Mouse (Mus musculus) neural tube, embryonic 15.5 days (tissue): Measurements from ENCODE around the gene Depdc5. TPM values are rescaled to one million over a fixed set of nuclear protein-coding genes. Genes with fewer than 3 reads are reported as not detected.

Experiments used
- ATAC-seq: fragments of 200-750 bp; cut with Nextera tagmentation; 2 replicates; pipeline ENCODE4 v1.8.0; 2017; ENCODE audit warnings: mild to moderate bottlenecking, moderate TSS enrichment, moderate library complexity; ENCODE audit not compliant: low FRiP score
- H3K27ac ChIP-seq: fragments of 300-500 bp; sonication (generic); replicated peaks from 2 replicates; pipeline ENCODE4 v1.5.1; 2015; ENCODE audit warnings: mild to moderate bottlenecking, inconsistent platforms
- H3K27me3 ChIP-seq: fragments of 300-500 bp; sonication (generic); replicated peaks from 2 replicates; pipeline ENCODE4 v1.6.1; 2015; ENCODE audit warnings: inconsistent platforms
- H3K36me3 ChIP-seq: fragments of 300-500 bp; sonication (generic); 2 replicates; pipeline ENCODE4 v1.6.1; 2015; ENCODE audit warnings: inconsistent platforms
- H3K4me1 ChIP-seq: fragments of 300-500 bp; sonication (generic); 2 replicates; pipeline ENCODE4 v1.6.1; 2015; ENCODE audit warnings: inconsistent platforms
- H3K4me2 ChIP-seq: fragments of 300-500 bp; sonication (generic); 2 replicates; pipeline ENCODE4 v1.6.1; 2015; ENCODE audit warnings: inconsistent platforms, mild to moderate bottlenecking, moderate library complexity
- H3K4me3 ChIP-seq: fragments of 300-500 bp; sonication (generic); replicated peaks from 2 replicates; pipeline ENCODE4 v1.5.1; 2015; ENCODE audit warnings: mild to moderate bottlenecking, inconsistent platforms
- H3K9ac ChIP-seq: fragments of 300-500 bp; sonication (generic); replicated peaks from 2 replicates; pipeline ENCODE4 v1.6.1; 2015; ENCODE audit warnings: mild to moderate bottlenecking, inconsistent platforms
- H3K9me3 ChIP-seq: fragments of 300-500 bp; sonication (generic); replicated peaks from 2 replicates; pipeline ENCODE4 v1.6.1; 2016; ENCODE audit warnings: inconsistent platforms
- WGBS: fragments of 180-500 bp; shearing (Covaris S2); methylation state at CpG from one replicate; pipeline ENCODE4 v1.1.7; 2015; ENCODE audit warnings: mixed read lengths; 5-methylcytosine and 5-hydroxymethylcytosine counted together
- polyA plus RNA-seq: library from polyadenylated mRNA; unstranded; fragments of >200 nt; fragmentation: Nextera tagmentation; extraction: Ambion mirVana; gene quantifications from 2 replicates; pipeline ENCODE4 v1.2.1, GENCODE M21; 2015

Gene Depdc5
- polyA plus RNA-seq, 1 experiment from 2014 or later, result 24.9 TPM

DNA sequence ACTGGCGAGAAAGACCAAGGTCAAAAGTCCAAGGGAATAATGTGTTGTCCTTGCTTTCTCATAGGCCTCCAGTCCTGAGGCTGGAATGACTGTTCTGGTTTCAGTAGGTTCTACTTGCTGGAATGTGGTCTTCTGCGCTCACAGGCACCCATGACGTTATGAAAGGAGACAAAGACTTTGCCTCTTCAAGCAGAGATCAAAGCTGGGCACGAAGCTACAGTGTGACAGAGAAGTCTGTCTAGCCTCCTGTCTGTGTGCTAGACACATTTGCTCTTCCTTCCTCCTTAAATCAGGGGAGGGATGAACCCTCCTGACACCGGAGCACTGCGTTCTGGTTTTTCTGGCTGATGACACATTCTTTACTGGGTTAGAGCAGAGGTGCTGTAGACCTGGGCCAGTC lies 140.0 kb downstream of the Depdc5 start:
- Histone ChIP-seq H3K9ac (no peak overlapping the region), H3K27me3 (no peaks in the 10 kb centered on the region), H3K36me3 (no peaks in the 10 kb centered on the region), H3K4me2 (no peak overlapping the region), H3K4me3 (no peak overlapping the region), H3K9me3 (no peaks in the 10 kb centered on the region), H3K4me1 (peaks cover 23% of the 10 kb centered on the region), H3K27ac (no peak overlapping the region)
- no peak for ATAC-seq
- WGBS, result 75% methylated on average over 6 of the region's 6 CpGs

DNA sequence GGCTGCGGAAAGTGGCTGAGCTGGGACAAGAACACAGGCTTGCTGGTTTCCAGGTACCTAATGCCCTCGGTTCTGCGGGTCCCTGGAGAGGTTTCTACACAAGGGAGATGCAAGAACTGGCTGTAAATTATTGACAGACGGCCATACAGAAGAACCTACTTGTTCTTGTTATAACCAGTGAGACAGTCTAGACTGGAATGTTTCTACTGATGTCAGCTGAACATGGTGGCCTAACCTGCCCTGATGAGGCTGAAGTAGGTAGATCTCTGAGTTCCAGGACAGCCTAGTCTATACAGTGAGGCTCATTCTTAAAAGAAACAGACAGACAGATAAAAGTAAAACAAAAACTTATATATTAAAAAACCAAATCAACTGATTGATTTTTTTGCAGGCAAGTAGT lies 140.6 kb downstream of the Depdc5 start:
- Histone ChIP-seq H3K27ac (no peak overlapping the region), H3K9ac (no peak overlapping the region), H3K9me3 (no peaks in the 10 kb centered on the region), H3K4me1 (peaks cover 23% of the 10 kb centered on the region), H3K4me2 (no peak overlapping the region), H3K4me3 (no peak overlapping the region), H3K36me3 (no peaks in the 10 kb centered on the region), H3K27me3 (no peaks in the 10 kb centered on the region)
- no peak for ATAC-seq
- 65% methylated on average over 4 of the region's 4 CpGs for WGBS

DNA sequence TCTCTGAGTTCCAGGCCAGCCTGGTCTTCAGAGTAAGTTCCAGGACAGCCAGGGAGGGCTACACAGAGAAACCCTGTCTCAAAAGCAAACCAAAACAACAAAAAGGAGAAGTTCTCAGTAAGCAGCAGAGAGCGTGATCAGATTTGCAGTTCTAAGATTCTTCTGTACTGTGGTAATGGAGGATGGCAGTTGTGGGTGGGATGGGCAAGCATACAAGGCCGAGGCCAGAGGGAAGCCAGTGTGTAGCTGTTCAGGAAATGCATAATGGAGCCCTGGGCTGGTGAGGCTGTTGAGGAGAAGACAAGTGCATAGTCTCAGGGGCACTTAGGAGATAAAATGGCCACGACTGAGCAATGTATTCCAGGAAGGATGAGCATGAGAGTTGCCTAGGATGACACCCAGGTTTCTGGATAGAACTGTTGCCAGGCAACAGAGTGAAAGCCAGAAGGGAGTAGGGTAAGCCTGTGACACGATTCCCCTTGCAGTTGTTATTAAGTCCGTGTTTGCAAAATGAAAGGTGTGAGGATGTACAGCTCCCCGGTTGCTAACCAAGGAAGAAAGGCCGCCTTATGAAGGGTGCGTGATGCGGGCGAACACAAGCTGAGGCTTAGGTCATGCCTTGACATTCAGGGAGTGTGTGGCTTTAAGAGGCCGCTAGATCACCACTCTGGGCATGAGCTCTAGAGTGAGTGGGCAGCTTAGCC lies 142.1 kb downstream of the Depdc5 start:
- no peak overlapping the region for H3K4me3 ChIP-seq
- no peaks in the 10 kb centered on the region for H3K9me3 ChIP-seq
- no peak overlapping the region for H3K9ac ChIP-seq
- no peaks in the 10 kb centered on the region for H3K36me3 ChIP-seq
- H3K27ac ChIP-seq, result peak overlapping the region; percentile 74
- ATAC-seq, result peak; percentile 56
- WGBS, result 53% methylated on average over 11 of the region's 11 CpGs
- H3K27me3 ChIP-seq, result no peaks in the 10 kb centered on the region
- H3K4me1 ChIP-seq, result peaks cover 32% of the 10 kb centered on the region
- no peak overlapping the region for H3K4me2 ChIP-seq

DNA sequence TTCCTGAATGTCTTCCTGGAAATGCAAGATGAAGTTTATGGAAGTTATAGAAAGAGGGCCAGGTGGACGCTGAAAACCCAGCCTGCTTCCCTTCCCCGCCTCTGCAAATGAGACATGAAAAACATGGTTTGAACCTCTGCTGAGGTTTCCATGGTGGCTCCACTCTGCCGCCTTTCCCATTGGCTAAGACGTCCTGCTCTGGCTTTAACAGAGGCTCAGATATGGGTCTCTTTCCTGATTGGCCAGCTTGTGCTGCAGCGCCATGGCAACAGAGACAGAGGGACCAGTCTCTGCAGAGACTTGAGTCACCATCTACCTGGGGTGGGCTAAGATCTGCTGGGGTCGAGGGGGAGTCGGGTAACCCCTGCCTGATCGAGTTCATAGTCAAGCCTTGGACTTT lies 143.2 kb downstream of the Depdc5 start:
- Histone ChIP-seq H3K9ac (no peak overlapping the region), H3K9me3 (no peaks in the 10 kb centered on the region), H3K4me3 (no peak overlapping the region), H3K36me3 (no peaks in the 10 kb centered on the region), H3K4me2 (0 out of 2 replicates have a peak overlapping the region, but pooled peaks have one; percentile 5), H3K27me3 (no peaks in the 10 kb centered on the region), H3K27ac (peak overlapping the region; percentile 74), H3K4me1 (peaks cover 43% of the 10 kb centered on the region)
- peak; percentile 79 for ATAC-seq
- 28% methylated on average over 8 of the region's 8 CpGs for WGBS

- ATAC-seq, result no peak
- H3K27ac ChIP-seq, result peak overlapping the region; percentile 74
- no peaks in the 10 kb centered on the region for H3K36me3 ChIP-seq
- WGBS, result 50% methylated on average over 4 of the region's 4 CpGs
- no peak overlapping the region for H3K4me2 ChIP-seq
- no peaks in the 10 kb centered on the region for H3K9me3 ChIP-seq
- H3K9ac ChIP-seq, result no peak overlapping the region
- H3K4me3 ChIP-seq, result no peak overlapping the region
- H3K27me3 ChIP-seq, result no peaks in the 10 kb centered on the region
- peaks cover 45% of the 10 kb centered on the region for H3K4me1 ChIP-seq
Measured at GRCm38 (mm10) chr5:33007371-33007770, 143.9 kb downstream of the Depdc5 start.

- Histone ChIP-seq H3K9ac (no peak overlapping the region), H3K9me3 (no peaks in the 10 kb centered on the region), H3K27me3 (no peaks in the 10 kb centered on the region), H3K4me2 (no peak overlapping the region), H3K4me3 (no peak overlapping the region), H3K36me3 (no peaks in the 10 kb centered on the region), H3K4me1 (peaks cover 45% of the 10 kb centered on the region), H3K27ac (no peak overlapping the region)
- no peak for ATAC-seq
- 76% methylated on average over 2 of the region's 2 CpGs for WGBS
Measured at GRCm38 (mm10) chr5:33009301-33009700, 145.8 kb downstream of the Depdc5 start.

DNA sequence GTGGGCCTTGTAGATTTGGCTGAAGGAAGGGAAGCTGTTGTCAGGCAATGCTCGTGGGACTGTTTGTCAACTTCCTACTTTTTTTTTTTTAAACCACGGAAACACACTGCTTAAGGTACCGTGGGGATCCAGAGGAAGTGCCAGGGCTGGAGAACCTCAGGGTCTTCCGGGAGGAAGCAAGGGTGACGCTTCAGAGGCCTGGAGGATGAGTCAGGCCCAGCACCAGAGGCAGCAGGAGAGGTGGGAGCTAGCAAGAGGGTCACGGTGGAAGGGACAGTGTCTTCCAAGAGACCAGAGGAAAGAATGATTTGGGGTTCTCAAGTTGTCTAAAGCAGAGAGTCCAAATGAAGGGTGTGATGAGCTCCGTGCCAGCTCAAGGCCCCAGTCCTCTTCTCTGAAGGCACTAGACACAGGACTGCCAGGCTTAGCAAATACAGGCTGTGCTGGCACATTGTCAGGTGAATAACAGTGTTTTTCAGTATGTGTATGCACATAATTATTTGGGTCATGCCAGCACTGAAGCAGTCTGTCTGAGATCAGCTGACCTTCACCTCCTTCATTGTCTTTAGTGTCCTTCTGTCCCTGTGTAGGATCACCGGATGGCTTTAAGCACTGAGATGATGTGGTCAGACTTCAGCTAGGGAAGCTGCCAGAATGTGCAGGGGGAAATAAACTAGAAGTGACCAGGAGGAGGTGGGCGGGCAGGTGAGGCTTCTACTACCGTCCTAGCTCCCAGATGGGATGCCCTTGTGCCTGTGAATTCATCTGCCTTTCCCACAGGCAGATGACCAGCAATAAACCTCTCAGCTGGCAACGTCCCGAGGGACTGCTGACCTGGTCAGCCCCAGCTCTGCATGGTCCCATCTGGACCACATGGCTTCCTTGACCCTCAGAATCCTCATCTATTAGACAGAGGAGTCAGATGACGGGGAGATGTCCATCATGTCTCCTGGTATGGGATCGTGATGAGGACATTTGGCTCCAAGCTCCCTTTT lies 146.6 kb downstream of the Depdc5 start:
- Histone ChIP-seq H3K27ac (peak overlapping the region; percentile 88), H3K4me3 (no peak overlapping the region), H3K4me2 (no peak overlapping the region), H3K4me1 (peaks cover 44% of the 10 kb centered on the region), H3K9ac (no peak overlapping the region), H3K27me3 (no peaks in the 10 kb centered on the region), H3K9me3 (no peaks in the 10 kb centered on the region), H3K36me3 (no peaks in the 10 kb centered on the region)
- ATAC-seq, result no peak
- WGBS, result 75% methylated on average over 14 of the region's 14 CpGs

GRCm38 (mm10) chr5:33011132-33012106 lies 147.9 kb downstream of the Depdc5 start:
- no peaks in the 10 kb centered on the region for H3K36me3 ChIP-seq
- H3K27me3 ChIP-seq, result no peaks in the 10 kb centered on the region
- H3K9ac ChIP-seq, result no peak overlapping the region
- H3K4me2 ChIP-seq, result peak overlapping the region; percentile 27
- H3K27ac ChIP-seq, result peak overlapping the region; percentile 88
- peaks cover 31% of the 10 kb centered on the region for H3K4me1 ChIP-seq
- 31% methylated on average over 15 of the region's 15 CpGs for WGBS
- no peak overlapping the region for H3K4me3 ChIP-seq
- no peaks in the 10 kb centered on the region for H3K9me3 ChIP-seq
- ATAC-seq, result peak; percentile 73

DNA sequence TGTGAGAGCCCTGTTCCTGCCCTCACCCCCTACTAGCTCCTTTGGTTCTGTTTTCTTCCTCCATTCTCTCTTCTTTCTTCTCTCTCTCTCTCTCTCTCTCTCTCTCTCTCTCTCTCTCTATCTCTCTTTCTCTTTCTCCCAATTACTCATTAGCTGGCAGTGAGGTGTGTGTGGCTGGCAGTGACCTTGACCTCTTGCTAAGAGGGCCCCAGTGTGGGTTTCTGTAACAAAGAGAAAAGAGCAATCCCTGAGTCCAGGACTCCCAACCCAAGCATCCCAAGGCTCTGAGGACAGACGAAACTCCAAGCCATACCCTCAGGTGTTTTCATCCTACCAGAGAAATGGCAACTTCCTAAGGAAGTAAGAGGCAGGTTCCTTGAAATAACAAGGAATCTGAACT lies 150.6 kb downstream of the Depdc5 start:
- Histone ChIP-seq H3K4me1 (peaks cover 29% of the 10 kb centered on the region), H3K4me2 (no peak overlapping the region), H3K9ac (no peak overlapping the region), H3K4me3 (no peak overlapping the region), H3K27ac (no peak overlapping the region), H3K9me3 (no peaks in the 10 kb centered on the region), H3K27me3 (no peaks in the 10 kb centered on the region), H3K36me3 (no peaks in the 10 kb centered on the region)
- WGBS, result 79% methylated on average over 1 of the region's 1 CpGs
- no peak for ATAC-seq

DNA sequence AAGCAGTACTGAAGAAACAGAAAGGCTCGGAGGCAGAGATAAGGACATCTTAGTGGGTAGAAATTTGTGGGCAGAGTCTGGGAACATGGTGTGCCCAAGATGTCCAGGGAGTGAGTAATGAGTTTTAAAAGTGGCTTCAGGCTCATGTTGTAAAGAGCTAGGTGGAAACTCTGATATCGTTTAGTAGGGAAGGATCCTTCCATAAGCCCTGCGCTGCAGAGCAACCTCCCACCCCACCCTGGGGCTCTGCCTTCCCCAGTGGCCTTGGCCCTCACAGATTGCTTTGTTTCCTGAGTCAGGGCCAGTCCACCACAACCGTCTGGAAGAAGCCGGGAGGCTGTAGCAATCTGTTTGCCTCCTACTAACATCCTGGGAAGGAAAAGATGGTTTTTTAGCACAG lies 152.1 kb downstream of the Depdc5 start:
- no peaks in the 10 kb centered on the region for H3K36me3 ChIP-seq
- H3K4me1 ChIP-seq, result peaks cover 31% of the 10 kb centered on the region
- no peak overlapping the region for H3K4me2 ChIP-seq
- no peak overlapping the region for H3K9ac ChIP-seq
- H3K27me3 ChIP-seq, result no peaks in the 10 kb centered on the region
- H3K4me3 ChIP-seq, result no peak overlapping the region
- no peak overlapping the region for H3K27ac ChIP-seq
- 82% methylated on average over 5 of the region's 5 CpGs for WGBS
- H3K9me3 ChIP-seq, result no peaks in the 10 kb centered on the region
- no peak for ATAC-seq

DNA sequence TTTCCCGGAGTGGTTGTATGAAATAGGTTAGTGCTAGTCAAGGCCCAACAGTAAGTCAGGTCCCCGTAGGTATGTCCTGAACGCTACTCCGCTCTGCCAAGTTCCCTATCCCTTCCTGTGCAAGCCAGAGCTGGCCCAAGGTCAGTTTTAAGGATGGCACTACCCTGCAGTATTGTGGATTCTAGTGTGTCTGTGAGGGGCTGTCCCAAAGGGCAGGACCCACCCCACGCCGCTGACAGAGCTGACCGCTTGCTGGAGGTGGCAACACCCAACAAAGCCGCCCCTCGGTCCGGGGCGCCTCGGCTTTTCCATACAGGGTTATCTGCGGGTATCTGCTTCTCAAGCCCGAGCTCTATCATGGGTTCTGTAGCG lies 154.7 kb downstream of the Depdc5 start:
- H3K9me3 ChIP-seq, result no peaks in the 10 kb centered on the region
- peaks cover 42% of the 10 kb centered on the region for H3K4me1 ChIP-seq
- H3K36me3 ChIP-seq, result 0 out of 2 replicates have a peak, but pooled peaks cover 3% of the 10 kb centered on the region
- H3K4me3 ChIP-seq, result peak overlapping the region; percentile 72
- H3K9ac ChIP-seq, result peak overlapping the region; percentile 79
- H3K27me3 ChIP-seq, result no peaks in the 10 kb centered on the region
- H3K27ac ChIP-seq, result peak overlapping the region; percentile 99
- H3K4me2 ChIP-seq, result peak overlapping the region; percentile 68
- WGBS, result 3% methylated on average over 15 of the region's 15 CpGs
- ATAC-seq, result peak; percentile 59; the same call in 1 of the 2 replicates
